Mouse (Mus musculus) heart, adult 8-10 months (tissue): Measurements from ENCODE around the gene Cst6. TPM values are rescaled to one million over a fixed set of nuclear protein-coding genes. Genes with fewer than 3 reads are reported as not detected.

ENCODE experiments used
- total RNA-seq, 4 experiments: library from RNA; stranded (reverse); gene quantifications; 2 replicates each; pipeline ENCODE4 v1.2.4; 2022

The Cst6 gene
- total RNA-seq, 4 experiments from 2014 or later = 17.0 to 27.2 (median 23.5) TPM

Other genes with a start within 250 kb of the Cst6 start
- gene Rab1b, start 242.5 kb downstream of the Cst6 start, total RNA-seq = 100 to 1,000 TPM; 185 to 214 (median 210) TPM
- 10 to 100 TPM; 52.1 to 60.3 (median 58.6) TPM for gene Klc2, start 231.0 kb downstream of the Cst6 start, total RNA-seq
- 10 to 100 TPM; 18.6 to 21.9 (median 20.8) TPM for gene Pacs1, start 76.5 kb downstream of the Cst6 start, total RNA-seq
- gene Sf3b2, start 54.1 kb downstream of the Cst6 start, total RNA-seq = 100 to 1,000 TPM; 108 to 125 (median 119) TPM
- gene Gal3st3, start 51.2 kb downstream of the Cst6 start, total RNA-seq = 10 to 100 TPM; 22.3 to 32.9 (median 25.1) TPM
- gene Catsper1, start 13.8 kb downstream of the Cst6 start, total RNA-seq = not detected
- 10 to 100 TPM; 15.7 to 21.5 (median 19.6) TPM for gene Eif1ad, start 17.2 kb upstream of the Cst6 start, total RNA-seq
- 100 to 1,000 TPM; 110 to 123 (median 117) TPM for gene Banf1, start 17.6 kb upstream of the Cst6 start, total RNA-seq
- gene Sart1, start 39.1 kb upstream of the Cst6 start, total RNA-seq = 10 to 100 TPM; 53.9 to 61.4 (median 59.2) TPM
- under 1 TPM; 0.25 to 0.75 (median 0.39) TPM for gene Tsga10ip, start 53.0 kb upstream of the Cst6 start, total RNA-seq
- gene Drap1, start 75.4 kb upstream of the Cst6 start, total RNA-seq = 100 to 1,000 TPM; 337 to 351 (median 343) TPM
- gene AI837181, start 75.6 kb upstream of the Cst6 start, total RNA-seq = 10 to 100 TPM; 34.1 to 40.6 (median 36.2) TPM
- under 1 TPM in 2 of 4 experiments, not detected in 2; 0.14 to 0.23 TPM for gene Fosl1, start 98.0 kb upstream of the Cst6 start, total RNA-seq
- 10 to 100 TPM in 1 of 4 experiments, 1 to 10 TPM in 3; 8.3 to 10.4 (median 8.9) TPM for gene Ccdc85b, start 108.3 kb upstream of the Cst6 start, total RNA-seq
- 10 to 100 TPM; 41.3 to 52.3 (median 49.2) TPM for gene Fibp, start 111.0 kb upstream of the Cst6 start, total RNA-seq
- gene Ctsw, start 118.9 kb upstream of the Cst6 start, total RNA-seq = under 1 TPM in 3 of 4 experiments, not detected in 1; 0.29 to 0.38 (median 0.37) TPM
- 10 to 100 TPM in 2 of 4 experiments, 1 to 10 TPM in 2; 6.5 to 11.2 (median 9.5) TPM for gene Efemp2, start 124.4 kb upstream of the Cst6 start, total RNA-seq
- 10 to 100 TPM; 15.8 to 27.3 (median 21.9) TPM for gene Mus81, start 138.8 kb upstream of the Cst6 start, total RNA-seq
- gene Cfl1, start 140.9 kb upstream of the Cst6 start, total RNA-seq = 100 to 1,000 TPM; 142 to 201 (median 170) TPM
- 1 to 10 TPM in 1 of 4 experiments, under 1 TPM in 3; 0.52 to 1.4 (median 0.81) TPM for gene 1700020D05Rik, start 154.2 kb upstream of the Cst6 start, total RNA-seq
- gene Snx32, start 161.0 kb upstream of the Cst6 start, total RNA-seq = 1 to 10 TPM; 3.7 to 6.5 (median 6.0) TPM
- not detected for gene Ovol1, start 211.1 kb upstream of the Cst6 start, total RNA-seq
- 1 to 10 TPM; 2.3 to 3.2 (median 2.7) TPM for gene Ap5b1, start 218.5 kb upstream of the Cst6 start, total RNA-seq